Mouse (Mus musculus) frontal cortex, postnatal 10 days (tissue): Measurements from ENCODE around the gene Tmprss3.

ENCODE experiments used
- DNase-seq, 2 experiments: peaks; one replicate each; pipeline ENCODE4 v3.0.0; 2022; ENCODE audit warnings: low spot score in 2 of 2, mixed read lengths in 1 of 2

The Tmprss3 gene

GRCm38 (mm10) chr17:31138398-31138797, 60.4 kb downstream of the Tmprss3 start:
- DNase-seq: peak in 1 of 2 experiments; percentile 41

- DNase-seq: no peak
Observed at GRCm38 (mm10) chr17:31136821-31137220, 62.0 kb downstream of the Tmprss3 start.

GRCm38 (mm10) chr17:31136291-31136690, 62.5 kb downstream of the Tmprss3 start:
- DNase-seq: no peak

GRCm38 (mm10) chr17:31134913-31135312, 63.9 kb downstream of the Tmprss3 start:
- DNase-seq: no peak

- DNase-seq: no peak
Observed at GRCm38 (mm10) chr17:31133776-31134175, 65.0 kb downstream of the Tmprss3 start.

- no peak for DNase-seq
Observed at GRCm38 (mm10) chr17:31131269-31131821, 67.4 kb downstream of the Tmprss3 start.

- DNase-seq: no peak
Observed at GRCm38 (mm10) chr17:31129452-31129851, 69.3 kb downstream of the Tmprss3 start, which contains the start of gene Tff3. Gene Tff3, minus strand, starts transcription at chr17:31129646.
